Mouse (Mus musculus): Measurements from ENCODE around the gene Twnk.

Twnk gene

GRCm38 (mm10) chr19:45015518-45016281 lies 10.2 kb downstream of the Twnk start:
- H3K9me3 ChIP-seq (ENCODE audit: low read length) = no peaks in the 10 kb centered on the region
- H3K4me3 ChIP-seq (replicated peaks; ENCODE audit: low read length) = peak overlapping the region; percentile 80
- peaks cover 10% of the 10 kb centered on the region for H3K27me3 ChIP-seq (ENCODE audit: insufficient read depth, low read length)
- TF ChIP-seq POU5F1 (IDR thresholded peaks at IDR 0.05; ENCODE audit: borderline replicate concordance, low read length) = no peak
- TF ChIP-seq NANOG (IDR thresholded peaks at IDR 0.05; ENCODE audit: borderline replicate concordance, low read length) = no peak
- TF ChIP-seq CTCF (conservative IDR thresholded peaks at IDR 0.05; ENCODE audit: low read length) = no peak
- peaks cover 29% of the 10 kb centered on the region for H3K36me3 ChIP-seq (ENCODE audit: insufficient read depth, low read length)
- peaks cover 81% of the 10 kb centered on the region for H3K4me1 ChIP-seq (replicated peaks; ENCODE audit: low read depth, low read length)

GRCm38 (mm10) chr19:45016341-45017215 lies 11.1 kb downstream of the Twnk start:
- no peak for TF ChIP-seq CTCF (conservative IDR thresholded peaks at IDR 0.05; ENCODE audit: low read length)
- Histone ChIP-seq H3K4me3 (replicated peaks; ENCODE audit: low read length) (peak overlapping the region; percentile 80), H3K27me3 (ENCODE audit: insufficient read depth, low read length) (peaks cover 10% of the 10 kb centered on the region), H3K4me1 (replicated peaks; ENCODE audit: low read depth, low read length) (peaks cover 83% of the 10 kb centered on the region), H3K9me3 (ENCODE audit: low read length) (no peaks in the 10 kb centered on the region), H3K36me3 (ENCODE audit: insufficient read depth, low read length) (peaks cover 26% of the 10 kb centered on the region)

GRCm38 (mm10) chr19:45017216-45017771 lies 11.8 kb downstream of the Twnk start:
- peaks cover 26% of the 10 kb centered on the region for H3K36me3 ChIP-seq (ENCODE audit: insufficient read depth, low read length)
- peak overlapping the region; percentile 75 for H3K4me3 ChIP-seq (replicated peaks; ENCODE audit: low read length)
- no peaks in the 10 kb centered on the region for H3K9me3 ChIP-seq (ENCODE audit: low read length)
- H3K27me3 ChIP-seq (ENCODE audit: insufficient read depth, low read length) = peaks cover 10% of the 10 kb centered on the region
- peaks cover 77% of the 10 kb centered on the region for H3K4me1 ChIP-seq (replicated peaks; ENCODE audit: low read depth, low read length)
- TF ChIP-seq CTCF (conservative IDR thresholded peaks at IDR 0.05; ENCODE audit: low read length) (no peak), POU5F1 (IDR thresholded peaks at IDR 0.05; ENCODE audit: borderline replicate concordance, low read length) (no peak), NANOG (IDR thresholded peaks at IDR 0.05; ENCODE audit: borderline replicate concordance, low read length) (no peak)

- Histone ChIP-seq H3K4me3 (replicated peaks; ENCODE audit: low read length) (peak overlapping the region; percentile 75), H3K27me3 (ENCODE audit: insufficient read depth, low read length) (peaks cover 10% of the 10 kb centered on the region), H3K4me1 (replicated peaks; ENCODE audit: low read depth, low read length) (peaks cover 71% of the 10 kb centered on the region), H3K9me3 (ENCODE audit: low read length) (no peaks in the 10 kb centered on the region), H3K36me3 (ENCODE audit: insufficient read depth, low read length) (peaks cover 25% of the 10 kb centered on the region)
- TF ChIP-seq NANOG (IDR thresholded peaks at IDR 0.05; ENCODE audit: borderline replicate concordance, low read length) (no peak), POU5F1 (IDR thresholded peaks at IDR 0.05; ENCODE audit: borderline replicate concordance, low read length) (no peak), CTCF (conservative IDR thresholded peaks at IDR 0.05; ENCODE audit: low read length) (no peak)
Measured at GRCm38 (mm10) chr19:45017909-45018308, 12.4 kb downstream of the Twnk start.

- H3K27me3 ChIP-seq (ENCODE audit: insufficient read depth, low read length) = peaks cover 10% of the 10 kb centered on the region
- H3K4me3 ChIP-seq (replicated peaks; ENCODE audit: low read length) = peak overlapping the region; percentile 75
- peaks cover 67% of the 10 kb centered on the region for H3K4me1 ChIP-seq (replicated peaks; ENCODE audit: low read depth, low read length)
- no peaks in the 10 kb centered on the region for H3K9me3 ChIP-seq (ENCODE audit: low read length)
- H3K36me3 ChIP-seq (ENCODE audit: insufficient read depth, low read length) = peaks cover 20% of the 10 kb centered on the region
- TF ChIP-seq POU5F1 (IDR thresholded peaks at IDR 0.05; ENCODE audit: borderline replicate concordance, low read length) = no peak
- no peak for TF ChIP-seq CTCF (conservative IDR thresholded peaks at IDR 0.05; ENCODE audit: low read length)
- no peak for TF ChIP-seq NANOG (IDR thresholded peaks at IDR 0.05; ENCODE audit: borderline replicate concordance, low read length)
Measured at GRCm38 (mm10) chr19:45018351-45018831, 12.9 kb downstream of the Twnk start.

- 0 out of 2 replicates have a peak overlapping the region, but pooled peaks have one; percentile 13 for H3K4me3 ChIP-seq (replicated peaks; ENCODE audit: low read length)
- TF ChIP-seq NANOG (IDR thresholded peaks at IDR 0.05; ENCODE audit: borderline replicate concordance, low read length) (no peak), POU5F1 (IDR thresholded peaks at IDR 0.05; ENCODE audit: borderline replicate concordance, low read length) (no peak), CTCF (conservative IDR thresholded peaks at IDR 0.05; ENCODE audit: low read length) (no peak)
- H3K27me3 ChIP-seq (ENCODE audit: insufficient read depth, low read length) = peaks cover 25% of the 10 kb centered on the region
- H3K4me1 ChIP-seq (replicated peaks; ENCODE audit: low read depth, low read length) = peaks cover 68% of the 10 kb centered on the region
- H3K9me3 ChIP-seq (ENCODE audit: low read length) = no peaks in the 10 kb centered on the region
- H3K36me3 ChIP-seq (ENCODE audit: insufficient read depth, low read length) = peaks cover 25% of the 10 kb centered on the region
Measured at GRCm38 (mm10) chr19:45020348-45020747, 14.9 kb downstream of the Twnk start.

- Histone ChIP-seq H3K9me3 (ENCODE audit: low read length) (no peaks in the 10 kb centered on the region), H3K36me3 (ENCODE audit: insufficient read depth, low read length) (peaks cover 34% of the 10 kb centered on the region), H3K4me1 (replicated peaks; ENCODE audit: low read depth, low read length) (peaks cover 68% of the 10 kb centered on the region), H3K27me3 (ENCODE audit: insufficient read depth, low read length) (peaks cover 36% of the 10 kb centered on the region), H3K4me3 (replicated peaks; ENCODE audit: low read length) (no peak overlapping the region)
- TF ChIP-seq NANOG (IDR thresholded peaks at IDR 0.05; ENCODE audit: borderline replicate concordance, low read length) (no peak), POU5F1 (IDR thresholded peaks at IDR 0.05; ENCODE audit: borderline replicate concordance, low read length) (no peak), CTCF (conservative IDR thresholded peaks at IDR 0.05; ENCODE audit: low read length) (no peak)
Measured at GRCm38 (mm10) chr19:45021362-45021761, 15.9 kb downstream of the Twnk start.

- Histone ChIP-seq H3K4me3 (replicated peaks; ENCODE audit: low read length) (0 out of 2 replicates have a peak overlapping the region, but pooled peaks have one; percentile 17), H3K36me3 (ENCODE audit: insufficient read depth, low read length) (peaks cover 49% of the 10 kb centered on the region), H3K4me1 (replicated peaks; ENCODE audit: low read depth, low read length) (peaks cover 80% of the 10 kb centered on the region), H3K27me3 (ENCODE audit: insufficient read depth, low read length) (peaks cover 53% of the 10 kb centered on the region), H3K9me3 (ENCODE audit: low read length) (no peaks in the 10 kb centered on the region)
- TF ChIP-seq CTCF (conservative IDR thresholded peaks at IDR 0.05; ENCODE audit: low read length) = no peak
Measured at GRCm38 (mm10) chr19:45023993-45024392, 18.5 kb downstream of the Twnk start.

All from E14TG2a.4 (cell line).